Mouse (Mus musculus) kidney, embryonic 15.5 days (tissue): ENCODE results near the gene Gda. TPM values are rescaled to one million over a fixed set of nuclear protein-coding genes. Genes with fewer than 3 reads are reported as not detected.

Source experiments
- ATAC-seq: fragments of 200-750 bp; cut with Nextera tagmentation; replicated peaks from 2 replicates; pipeline ENCODE4 v1.8.0; 2017; ENCODE audit warnings: moderate TSS enrichment; ENCODE audit not compliant: low FRiP score
- H3K27ac ChIP-seq: fragments of 300-500 bp; sonication (generic); 2 replicates; pipeline ENCODE4 v1.5.1; 2015; ENCODE audit warnings: mild to moderate bottlenecking, inconsistent platforms
- H3K27me3 ChIP-seq: fragments of 300-500 bp; sonication (generic); 2 replicates; pipeline ENCODE4 v1.6.1; 2015; ENCODE audit warnings: inconsistent platforms
- H3K36me3 ChIP-seq: fragments of 300-500 bp; sonication (generic); 2 replicates; pipeline ENCODE4 v1.6.1; 2015; ENCODE audit warnings: inconsistent platforms
- H3K4me1 ChIP-seq: fragments of 300-500 bp; sonication (generic); 2 replicates; pipeline ENCODE4 v1.6.1; 2015; ENCODE audit warnings: inconsistent platforms
- H3K4me2 ChIP-seq: fragments of 300-500 bp; sonication (generic); 2 replicates; pipeline ENCODE4 v1.6.1; 2015; ENCODE audit warnings: moderate library complexity, mild to moderate bottlenecking, inconsistent platforms
- H3K4me3 ChIP-seq: fragments of 300-500 bp; sonication (generic); replicated peaks from 2 replicates; pipeline ENCODE4 v1.5.1; 2015; ENCODE audit warnings: mild to moderate bottlenecking, inconsistent platforms
- H3K9ac ChIP-seq: fragments of 300-500 bp; sonication (generic); 2 replicates; pipeline ENCODE4 v1.6.1; 2015; ENCODE audit warnings: mild to moderate bottlenecking, inconsistent platforms
- H3K9me3 ChIP-seq: fragments of 300-500 bp; sonication (generic); replicated peaks from 2 replicates; pipeline ENCODE4 v1.6.1; 2016; ENCODE audit warnings: inconsistent platforms
- WGBS: fragments of 180-500 bp; shearing (Covaris S2); methylation state at CpG from one replicate; pipeline ENCODE4 v1.1.7; 2015; ENCODE audit warnings: mixed read lengths; 5-methylcytosine and 5-hydroxymethylcytosine counted together
- polyA plus RNA-seq: library from polyadenylated mRNA; unstranded; fragments of >200 nt; fragmentation: Nextera tagmentation; extraction: Ambion mirVana; gene quantifications from 2 replicates; pipeline ENCODE4 v1.2.1, GENCODE M21; 2015

Gene Gda
- polyA plus RNA-seq, 1 experiment from 2014 or later: 0.17 TPM

GRCm38 (mm10) chr19:21439141-21439737 is 34.0 kb downstream of the Gda start:
- Histone ChIP-seq H3K4me2 (no peak overlapping the region), H3K27ac (no peak overlapping the region), H3K27me3 (no peaks in the 10 kb centered on the region), H3K36me3 (no peaks in the 10 kb centered on the region), H3K4me1 (no peaks in the 10 kb centered on the region), H3K9me3 (no peaks in the 10 kb centered on the region), H3K9ac (no peak overlapping the region), H3K4me3 (no peak overlapping the region)
- ATAC-seq: no peak
- WGBS: 48% methylated on average over 3 of the region's 3 CpGs

DNA sequence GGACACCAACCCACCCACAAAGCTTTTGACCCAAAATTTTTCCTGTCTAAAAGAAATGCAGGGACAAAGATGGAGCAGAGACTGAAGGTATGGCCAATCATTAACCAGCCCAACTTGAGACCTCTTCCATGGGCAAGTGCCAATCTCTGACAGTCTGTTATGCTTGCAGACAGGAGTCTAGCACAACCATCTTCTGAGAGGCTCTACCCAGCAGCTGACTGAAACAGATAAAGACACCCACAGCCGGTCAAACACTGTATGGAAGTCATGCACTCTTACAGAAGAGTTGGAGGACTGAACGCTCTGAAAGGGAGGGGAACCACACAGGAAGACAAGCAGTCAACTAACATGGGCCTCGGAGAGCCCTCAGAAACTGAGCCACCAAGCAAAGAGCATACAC is 36.7 kb downstream of the Gda start:
- H3K4me3 ChIP-seq: no peak overlapping the region
- no peaks in the 10 kb centered on the region for H3K36me3 ChIP-seq
- ATAC-seq: no peak
- no peak overlapping the region for H3K27ac ChIP-seq
- H3K9me3 ChIP-seq: no peaks in the 10 kb centered on the region
- no peak overlapping the region for H3K9ac ChIP-seq
- no peaks in the 10 kb centered on the region for H3K27me3 ChIP-seq
- H3K4me2 ChIP-seq: no peak overlapping the region
- 89% methylated on average over 3 of the region's 3 CpGs for WGBS
- H3K4me1 ChIP-seq: no peaks in the 10 kb centered on the region

GRCm38 (mm10) chr19:21433348-21433747 is 39.9 kb downstream of the Gda start:
- no peak overlapping the region for H3K27ac ChIP-seq
- no peak overlapping the region for H3K9ac ChIP-seq
- H3K4me2 ChIP-seq: no peak overlapping the region
- no peaks in the 10 kb centered on the region for H3K4me1 ChIP-seq
- no peak overlapping the region for H3K4me3 ChIP-seq
- WGBS: 81% methylated on average over 4 of the region's 4 CpGs
- no peaks in the 10 kb centered on the region for H3K36me3 ChIP-seq
- no peaks in the 10 kb centered on the region for H3K9me3 ChIP-seq
- no peak for ATAC-seq
- H3K27me3 ChIP-seq: no peaks in the 10 kb centered on the region

GRCm38 (mm10) chr19:21432879-21433278 is 40.4 kb downstream of the Gda start:
- Histone ChIP-seq H3K36me3 (no peaks in the 10 kb centered on the region), H3K4me3 (no peak overlapping the region), H3K9me3 (no peaks in the 10 kb centered on the region), H3K4me1 (no peaks in the 10 kb centered on the region), H3K27me3 (no peaks in the 10 kb centered on the region), H3K27ac (no peak overlapping the region), H3K9ac (no peak overlapping the region), H3K4me2 (no peak overlapping the region)
- no peak for ATAC-seq
- 87% methylated on average over 2 of the region's 2 CpGs for WGBS

- no peak for ATAC-seq
- H3K36me3 ChIP-seq: no peaks in the 10 kb centered on the region
- no peaks in the 10 kb centered on the region for H3K9me3 ChIP-seq
- H3K4me1 ChIP-seq: no peaks in the 10 kb centered on the region
- H3K27ac ChIP-seq: no peak overlapping the region
- H3K27me3 ChIP-seq: no peaks in the 10 kb centered on the region
- no peak overlapping the region for H3K4me2 ChIP-seq
- WGBS: 93% methylated on average over 3 of the region's 3 CpGs
- H3K9ac ChIP-seq: no peak overlapping the region
- no peak overlapping the region for H3K4me3 ChIP-seq
These were observed 41.0 kb downstream of the Gda start for GRCm38 (mm10) chr19:21432286-21432685.

DNA sequence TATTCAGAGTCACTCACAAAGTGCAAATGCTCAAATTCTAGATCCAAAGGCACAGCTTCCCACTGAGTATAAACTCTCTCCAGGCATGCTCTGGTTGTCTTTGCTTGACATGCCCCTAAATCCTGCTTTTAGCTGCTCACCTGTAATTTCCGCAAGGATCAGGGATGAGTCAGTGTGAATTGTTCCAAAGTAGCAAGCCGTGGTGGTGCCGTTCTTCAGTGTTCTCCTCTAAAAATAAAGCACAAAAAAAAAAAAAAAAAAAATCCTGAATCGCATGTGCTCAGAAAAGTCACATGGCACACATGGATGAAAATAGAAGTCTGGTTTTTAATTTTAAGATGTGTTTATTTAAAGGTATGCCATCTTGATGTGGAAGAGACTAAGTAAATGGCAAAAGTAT is 47.9 kb downstream of the Gda start:
- Histone ChIP-seq H3K9ac (no peak overlapping the region), H3K27ac (no peak overlapping the region), H3K36me3 (no peaks in the 10 kb centered on the region), H3K9me3 (no peaks in the 10 kb centered on the region), H3K4me3 (no peak overlapping the region), H3K27me3 (no peaks in the 10 kb centered on the region), H3K4me1 (no peaks in the 10 kb centered on the region), H3K4me2 (no peak overlapping the region)
- ATAC-seq: no peak
- WGBS: 93% methylated on average over 4 of the region's 4 CpGs

GRCm38 (mm10) chr19:21423731-21424130 is 49.5 kb downstream of the Gda start:
- H3K36me3 ChIP-seq: no peaks in the 10 kb centered on the region
- no peaks in the 10 kb centered on the region for H3K4me1 ChIP-seq
- 88% methylated on average over 7 of the region's 7 CpGs for WGBS
- H3K4me2 ChIP-seq: no peak overlapping the region
- no peaks in the 10 kb centered on the region for H3K27me3 ChIP-seq
- H3K27ac ChIP-seq: no peak overlapping the region
- no peak overlapping the region for H3K9ac ChIP-seq
- no peak overlapping the region for H3K4me3 ChIP-seq
- ATAC-seq: no peak
- no peaks in the 10 kb centered on the region for H3K9me3 ChIP-seq

GRCm38 (mm10) chr19:21418418-21418817 is 54.8 kb downstream of the Gda start:
- no peaks in the 10 kb centered on the region for H3K4me1 ChIP-seq
- no peak overlapping the region for H3K4me2 ChIP-seq
- no peak for ATAC-seq
- 82% methylated on average over 5 of the region's 5 CpGs for WGBS
- H3K36me3 ChIP-seq: no peaks in the 10 kb centered on the region
- no peaks in the 10 kb centered on the region for H3K9me3 ChIP-seq
- H3K27ac ChIP-seq: no peak overlapping the region
- no peak overlapping the region for H3K9ac ChIP-seq
- H3K27me3 ChIP-seq: no peaks in the 10 kb centered on the region
- H3K4me3 ChIP-seq: no peak overlapping the region

DNA sequence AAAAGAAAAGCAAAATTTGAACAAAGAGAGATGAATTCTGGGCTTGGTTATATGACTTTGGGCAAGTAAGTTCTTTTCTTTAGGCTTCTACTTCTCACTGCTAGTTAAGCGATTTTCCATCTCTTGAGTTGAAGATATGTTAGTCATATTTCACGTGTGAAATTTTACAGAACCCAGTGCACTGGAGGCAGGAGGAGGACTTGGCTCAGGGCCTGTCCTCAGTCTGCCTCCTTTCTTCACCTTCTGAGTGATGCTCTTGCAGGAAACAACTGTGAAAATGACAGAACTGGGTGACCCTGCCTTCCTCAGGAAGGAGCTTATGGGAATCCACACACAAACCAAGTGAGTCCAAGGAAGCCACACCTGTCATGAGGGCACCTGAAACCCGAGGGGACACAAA is 57.9 kb downstream of the Gda start:
- Histone ChIP-seq H3K9ac (no peak overlapping the region), H3K27ac (no peak overlapping the region), H3K9me3 (no peaks in the 10 kb centered on the region), H3K27me3 (no peaks in the 10 kb centered on the region), H3K4me3 (no peak overlapping the region), H3K4me1 (no peaks in the 10 kb centered on the region), H3K36me3 (no peaks in the 10 kb centered on the region), H3K4me2 (no peak overlapping the region)
- ATAC-seq: no peak
- WGBS: 73% methylated on average over 3 of the region's 3 CpGs

- Histone ChIP-seq H3K9me3 (no peaks in the 10 kb centered on the region), H3K27me3 (no peaks in the 10 kb centered on the region), H3K4me2 (no peak overlapping the region), H3K4me3 (no peak overlapping the region), H3K4me1 (no peaks in the 10 kb centered on the region), H3K27ac (no peak overlapping the region), H3K36me3 (no peaks in the 10 kb centered on the region), H3K9ac (no peak overlapping the region)
- no peak for ATAC-seq
- 88% methylated on average over 4 of the region's 4 CpGs for WGBS
These were observed 64.1 kb downstream of the Gda start for GRCm38 (mm10) chr19:21409178-21409577.

DNA sequence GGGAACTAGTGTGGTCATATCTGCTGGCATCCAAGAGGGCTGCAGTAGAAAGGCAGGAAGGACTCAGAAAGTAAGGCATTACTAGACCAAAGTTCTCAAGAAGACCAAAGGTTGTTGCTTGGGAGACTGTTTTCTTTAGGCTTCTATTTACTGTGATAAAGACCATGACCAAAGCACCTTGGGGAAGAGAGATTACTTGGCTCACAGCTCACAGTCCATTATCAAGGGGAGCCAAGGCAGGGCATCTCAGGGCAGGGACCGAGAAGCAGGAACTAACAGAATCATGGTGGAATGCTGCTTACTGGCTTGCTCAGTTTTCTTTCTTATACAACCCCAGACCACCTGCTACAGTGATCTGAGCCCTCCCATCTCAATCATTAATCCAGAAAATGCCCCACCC is 65.9 kb downstream of the Gda start:
- H3K4me3 ChIP-seq: no peak overlapping the region
- no peak overlapping the region for H3K9ac ChIP-seq
- H3K27ac ChIP-seq: no peak overlapping the region
- H3K36me3 ChIP-seq: no peaks in the 10 kb centered on the region
- no peaks in the 10 kb centered on the region for H3K9me3 ChIP-seq
- no peak overlapping the region for H3K4me2 ChIP-seq
- ATAC-seq: no peak
- 88% methylated on average over 1 of the region's 1 CpGs for WGBS
- H3K27me3 ChIP-seq: no peaks in the 10 kb centered on the region
- no peaks in the 10 kb centered on the region for H3K4me1 ChIP-seq

GRCm38 (mm10) chr19:21397994-21398393 is 75.3 kb downstream of the Gda start:
- no peak overlapping the region for H3K27ac ChIP-seq
- no peak overlapping the region for H3K9ac ChIP-seq
- no peaks in the 10 kb centered on the region for H3K36me3 ChIP-seq
- no peak overlapping the region for H3K4me3 ChIP-seq
- H3K9me3 ChIP-seq: no peaks in the 10 kb centered on the region
- no peaks in the 10 kb centered on the region for H3K4me1 ChIP-seq
- H3K4me2 ChIP-seq: no peak overlapping the region
- ATAC-seq: no peak
- no peaks in the 10 kb centered on the region for H3K27me3 ChIP-seq

- H3K4me1 ChIP-seq: no peaks in the 10 kb centered on the region
- H3K27ac ChIP-seq: no peak overlapping the region
- H3K9ac ChIP-seq: no peak overlapping the region
- H3K27me3 ChIP-seq: no peaks in the 10 kb centered on the region
- no peaks in the 10 kb centered on the region for H3K9me3 ChIP-seq
- H3K4me2 ChIP-seq: no peak overlapping the region
- no peak for ATAC-seq
- no peak overlapping the region for H3K4me3 ChIP-seq
- H3K36me3 ChIP-seq: no peaks in the 10 kb centered on the region
- 91% methylated on average over 7 of the region's 7 CpGs for WGBS
These were observed 76.9 kb downstream of the Gda start for GRCm38 (mm10) chr19:21396364-21396763.
